Mouse (Mus musculus) cortical plate, adult 2 months (tissue): ENCODE measurements around the gene Cdk2ap1.

Source experiments
- CTCF ChIP-seq: fragments of 200-500 bp; IDR thresholded peaks from 2 replicates; pipeline ENCODE4 v1.5.1; 2011; ENCODE audit warnings: mild to moderate bottlenecking, control low read depth, low read length; ENCODE audit not compliant: insufficient read depth; ENCODE audit errors: extremely low read depth
- POLR2A ChIP-seq: fragments of 200-500 bp; IDR thresholded peaks from 2 replicates; pipeline ENCODE4 v1.6.1; 2011; ENCODE audit warnings: mild to moderate bottlenecking, low read length, control low read depth; ENCODE audit not compliant: insufficient read depth; ENCODE audit errors: extremely low read depth

- TF ChIP-seq POLR2A (no peak), CTCF (no peak)
Observed at GRCm38 (mm10) chr5:124342897-124343296, 20.0 kb downstream of the Cdk2ap1 start.
